Mouse (Mus musculus) midbrain, embryonic 14.5 days (tissue): Measurements from ENCODE around the gene Lrrc8d. TPM values are rescaled to one million over a fixed set of nuclear protein-coding genes. Genes with fewer than 3 reads are reported as not detected.

Source experiments
- ATAC-seq: fragments of 200-750 bp; cut with Nextera tagmentation; 2 replicates; pipeline ENCODE4 v1.8.0; 2017; ENCODE audit warnings: moderate number of reproducible peaks, moderate library complexity; ENCODE audit not compliant: low FRiP score, low TSS enrichment
- DNase-seq: peaks from one replicate; pipeline ENCODE4 v3.0.0-alpha.2; 2015
- H3K27ac ChIP-seq: fragments of 300-500 bp; sonication (generic); replicated peaks from 2 replicates; pipeline ENCODE4 v1.5.1; 2014; ENCODE audit warnings: mild to moderate bottlenecking, low read depth, low read length, moderate library complexity
- H3K27me3 ChIP-seq: fragments of 300-500 bp; sonication (generic); 2 replicates; pipeline ENCODE4 v1.6.1; 2014; ENCODE audit warnings: low read length, control low read depth, mixed read lengths; ENCODE audit not compliant: control insufficient read depth, insufficient read depth
- H3K36me3 ChIP-seq: fragments of 300-500 bp; sonication (generic); 2 replicates; pipeline ENCODE4 v1.6.1; 2014; ENCODE audit warnings: low read length, control low read depth; ENCODE audit not compliant: control insufficient read depth, insufficient read depth
- H3K4me1 ChIP-seq: fragments of 300-500 bp; sonication (generic); 2 replicates; pipeline ENCODE4 v1.6.1; 2014; ENCODE audit warnings: mild to moderate bottlenecking, antibody characterized with exemption, low read length, control low read depth; ENCODE audit not compliant: control insufficient read depth, insufficient read depth
- H3K4me2 ChIP-seq: fragments of 300-500 bp; sonication (generic); 2 replicates; pipeline ENCODE4 v1.6.1; 2014; ENCODE audit warnings: mild to moderate bottlenecking, low read length, moderate library complexity
- H3K4me3 ChIP-seq: fragments of 300-500 bp; sonication (generic); replicated peaks from 2 replicates; pipeline ENCODE4 v1.5.1; 2014; ENCODE audit warnings: low read depth, low read length
- H3K9ac ChIP-seq: fragments of 300-500 bp; sonication (generic); replicated peaks from 2 replicates; pipeline ENCODE4 v1.6.1; 2014; ENCODE audit warnings: mild to moderate bottlenecking, low read length, moderate library complexity
- H3K9me3 ChIP-seq: fragments of 300-500 bp; sonication (generic); 2 replicates; pipeline ENCODE4 v1.6.1; 2016; ENCODE audit warnings: low read length, control low read depth, mixed read lengths; ENCODE audit not compliant: control insufficient read depth
- WGBS: fragments of 180-500 bp; shearing (Covaris S2); extraction: QIAGEN DNeasy Blood & Tissue Kit; methylation state at CpG from one replicate; pipeline ENCODE4 v1.1.7; 2014; 5-methylcytosine and 5-hydroxymethylcytosine counted together
- polyA plus RNA-seq: library from polyadenylated mRNA; unstranded; fragments of >200 nt; fragmentation: Nextera tagmentation; extraction: Ambion mirVana; gene quantifications from 2 replicates; pipeline ENCODE4 v1.2.1, GENCODE M21; 2014

Lrrc8d gene
- polyA plus RNA-seq, 1 experiment from 2014 or later = 45.2 TPM

GRCm38 (mm10) chr5:105669086-105669485 lies 30.7 kb upstream of the Lrrc8d start:
- no peaks in the 10 kb centered on the region for H3K9me3 ChIP-seq
- no peak overlapping the region for H3K4me3 ChIP-seq
- ATAC-seq (no peak), DNase-seq (no peak)
- H3K27ac ChIP-seq = no peak overlapping the region
- H3K27me3 ChIP-seq = no peaks in the 10 kb centered on the region
- H3K9ac ChIP-seq = no peak overlapping the region
- 90% methylated on average over 2 of the region's 2 CpGs for WGBS
- H3K36me3 ChIP-seq = no peaks in the 10 kb centered on the region
- no peaks in the 10 kb centered on the region for H3K4me1 ChIP-seq
- no peak overlapping the region for H3K4me2 ChIP-seq

- H3K27me3 ChIP-seq = no peaks in the 10 kb centered on the region
- H3K27ac ChIP-seq = no peak overlapping the region
- no peak overlapping the region for H3K4me3 ChIP-seq
- no peaks in the 10 kb centered on the region for H3K36me3 ChIP-seq
- no peak overlapping the region for H3K9ac ChIP-seq
- WGBS = 80% methylated on average over 10 of the region's 10 CpGs
- ATAC-seq = no peak
- DNase-seq = no peak
- no peaks in the 10 kb centered on the region for H3K4me1 ChIP-seq
- no peak overlapping the region for H3K4me2 ChIP-seq
- H3K9me3 ChIP-seq = no peaks in the 10 kb centered on the region
Observed at GRCm38 (mm10) chr5:105669508-105670353, 30.0 kb upstream of the Lrrc8d start.

GRCm38 (mm10) chr5:105672332-105672731 lies 27.4 kb upstream of the Lrrc8d start:
- H3K36me3 ChIP-seq = no peaks in the 10 kb centered on the region
- H3K4me3 ChIP-seq = no peak overlapping the region
- 57% methylated on average over 4 of the region's 4 CpGs for WGBS
- no peak overlapping the region for H3K9ac ChIP-seq
- DNase-seq = no peak
- H3K27ac ChIP-seq = no peak overlapping the region
- no peaks in the 10 kb centered on the region for H3K9me3 ChIP-seq
- no peaks in the 10 kb centered on the region for H3K4me1 ChIP-seq
- ATAC-seq = no peak
- no peak overlapping the region for H3K4me2 ChIP-seq
- no peaks in the 10 kb centered on the region for H3K27me3 ChIP-seq

GRCm38 (mm10) chr5:105675511-105675910 lies 24.3 kb upstream of the Lrrc8d start:
- no peak for DNase-seq
- Histone ChIP-seq H3K9ac (no peak overlapping the region), H3K9me3 (no peaks in the 10 kb centered on the region), H3K4me2 (no peak overlapping the region), H3K27me3 (no peaks in the 10 kb centered on the region), H3K27ac (0 out of 2 replicates have a peak overlapping the region, but pooled peaks have one; percentile 17), H3K4me3 (no peak overlapping the region), H3K36me3 (no peaks in the 10 kb centered on the region), H3K4me1 (no peaks in the 10 kb centered on the region)
- 90% methylated on average over 4 of the region's 4 CpGs for WGBS
- ATAC-seq = no peak

GRCm38 (mm10) chr5:105677071-105677470 lies 22.7 kb upstream of the Lrrc8d start:
- Histone ChIP-seq H3K4me3 (no peak overlapping the region), H3K9me3 (no peaks in the 10 kb centered on the region), H3K4me2 (no peak overlapping the region), H3K27me3 (no peaks in the 10 kb centered on the region), H3K27ac (no peak overlapping the region), H3K9ac (no peak overlapping the region), H3K36me3 (no peaks in the 10 kb centered on the region), H3K4me1 (no peaks in the 10 kb centered on the region)
- no peak for ATAC-seq
- no peak for DNase-seq
- WGBS = 89% methylated on average over 2 of the region's 2 CpGs

GRCm38 (mm10) chr5:105678243-105678642 lies 21.5 kb upstream of the Lrrc8d start:
- no peaks in the 10 kb centered on the region for H3K4me1 ChIP-seq
- 89% methylated on average over 8 of the region's 8 CpGs for WGBS
- no peak overlapping the region for H3K9ac ChIP-seq
- no peaks in the 10 kb centered on the region for H3K36me3 ChIP-seq
- no peak for DNase-seq
- H3K4me2 ChIP-seq = no peak overlapping the region
- no peaks in the 10 kb centered on the region for H3K9me3 ChIP-seq
- no peak overlapping the region for H3K27ac ChIP-seq
- no peak overlapping the region for H3K4me3 ChIP-seq
- no peaks in the 10 kb centered on the region for H3K27me3 ChIP-seq
- ATAC-seq = no peak

GRCm38 (mm10) chr5:105679261-105679660 lies 20.5 kb upstream of the Lrrc8d start:
- Histone ChIP-seq H3K36me3 (no peaks in the 10 kb centered on the region), H3K9ac (no peak overlapping the region), H3K4me2 (no peak overlapping the region), H3K27ac (no peak overlapping the region), H3K9me3 (no peaks in the 10 kb centered on the region), H3K27me3 (no peaks in the 10 kb centered on the region), H3K4me1 (0 out of 2 replicates have a peak, but pooled peaks cover 3% of the 10 kb centered on the region), H3K4me3 (no peak overlapping the region)
- ATAC-seq (no peak), DNase-seq (no peak)
- 81% methylated on average over 4 of the region's 4 CpGs for WGBS

- ATAC-seq (no peak), DNase-seq (no peak)
- Histone ChIP-seq H3K36me3 (no peaks in the 10 kb centered on the region), H3K27me3 (no peaks in the 10 kb centered on the region), H3K4me1 (0 out of 2 replicates have a peak, but pooled peaks cover 3% of the 10 kb centered on the region), H3K4me3 (no peak overlapping the region), H3K4me2 (no peak overlapping the region), H3K27ac (no peak overlapping the region), H3K9me3 (no peaks in the 10 kb centered on the region), H3K9ac (no peak overlapping the region)
- WGBS = 41% methylated on average over 9 of the region's 9 CpGs
Observed at GRCm38 (mm10) chr5:105679921-105680843, 19.6 kb upstream of the Lrrc8d start.
